ENCODE assay signal across 9 mouse cellular contexts in genomic region chr2:59484438-59484837, GRCm38 (mm10). TPM values are rescaled to one million over a fixed set of nuclear protein-coding genes. Genes with fewer than 3 reads are reported as not detected.
DNase-seq lines count a peak whose midpoint lies in the region; ATAC-seq and TF ChIP-seq lines count a peak whose summit lies in the region.
"Had no signal": no experiment of that assay in that cellular context is flagged by ENCODE, and none has a peak within 500 bp of the region (broad histone marks: within the 10 kb centered on the region; RNA-seq: fewer than 3 reads in every experiment).

TSS of gene Dapl1 (plus strand) at chr2:59484653.

- no peak for TF ChIP-seq CTCF in hindbrain, postnatal 0 days (IDR thresholded peaks at IDR 0.05; ENCODE audit: low read depth)

- ATAC-seq in forebrain, embryonic 14.5 days, result 0 out of 2 replicates have a peak, but pooled peaks have one; percentile 18
- ATAC-seq in forebrain, embryonic 16.5 days, result no peak
- ATAC-seq in hindbrain, postnatal 0 days, result peak; percentile 76
- peak; percentile 21; the same call in 1 of the 2 replicates for ATAC-seq in stomach, embryonic 16.5 days (ENCODE audit: insufficient read depth, low FRiP score)

- no peaks in the 10 kb centered on the region for H3K36me3 ChIP-seq in forebrain, embryonic 14.5 days (ENCODE audit: control insufficient read depth, insufficient read depth, low read length)
- H3K36me3 ChIP-seq in forebrain, embryonic 16.5 days (ENCODE audit: control insufficient read depth, insufficient read depth), result no peaks in the 10 kb centered on the region
- H3K36me3 ChIP-seq in hindbrain, postnatal 0 days (ENCODE audit: insufficient read depth, low read length), result no peaks in the 10 kb centered on the region
- no peaks in the 10 kb centered on the region for H3K36me3 ChIP-seq in stomach, embryonic 16.5 days (ENCODE audit: control insufficient read depth, insufficient read depth, low read length)

- WGBS in forebrain, embryonic 14.5 days, result 55% methylated on average over 9 of the region's 9 CpGs
- 50% methylated on average over 9 of the region's 9 CpGs for WGBS in forebrain, embryonic 16.5 days
- 41% methylated on average over 9 of the region's 9 CpGs for WGBS in hindbrain, postnatal 0 days
- 64% methylated on average over 9 of the region's 9 CpGs for WGBS in stomach, embryonic 16.5 days

- no peaks in the 10 kb centered on the region for H3K27me3 ChIP-seq in forebrain, embryonic 14.5 days (replicated peaks; ENCODE audit: control insufficient read depth, insufficient read depth, low read length)
- H3K27me3 ChIP-seq in forebrain, embryonic 16.5 days (replicated peaks; ENCODE audit: control insufficient read depth, insufficient read depth, low read length), result no peaks in the 10 kb centered on the region
- H3K27me3 ChIP-seq in hindbrain, postnatal 0 days (ENCODE audit: insufficient read depth, low read length), result no peaks in the 10 kb centered on the region
- no peaks in the 10 kb centered on the region for H3K27me3 ChIP-seq in stomach, embryonic 16.5 days (ENCODE audit: control insufficient read depth, insufficient read depth, low read length)
- H3K27me3 ChIP-seq: CH12.LX had no signal

- H3K4me2 ChIP-seq in forebrain, embryonic 14.5 days (ENCODE audit: low read length), result no peak within 1 kb of the TSS
- no peak within 1 kb of the TSS for H3K4me2 ChIP-seq in forebrain, embryonic 16.5 days (ENCODE audit: low read length)
- H3K4me2 ChIP-seq in hindbrain, postnatal 0 days (ENCODE audit: low read depth, low read length), result no peak within 1 kb of the TSS
- H3K4me2 ChIP-seq in stomach, embryonic 16.5 days (ENCODE audit: low read depth, low read length), result peak within 1 kb of the TSS; percentile 27; the same call in 1 of the 2 replicates

- H3K9ac ChIP-seq in forebrain, embryonic 14.5 days (ENCODE audit: low read length), result no peak within 1 kb of the TSS
- H3K9ac ChIP-seq in forebrain, embryonic 16.5 days (replicated peaks; ENCODE audit: low read depth, low read length), result no peak within 1 kb of the TSS
- no peak within 1 kb of the TSS for H3K9ac ChIP-seq in hindbrain, postnatal 0 days (replicated peaks; ENCODE audit: low read length)
- H3K9ac ChIP-seq in stomach, embryonic 16.5 days (ENCODE audit: low read length), result peak within 1 kb of the TSS; percentile 36

- intact Hi-C loops in gastrocnemius, postnatal 36 days (cut with DNase I), result no loop called here

- no peak within 1 kb of the TSS for H3K27ac ChIP-seq in forebrain, embryonic 14.5 days (ENCODE audit: low read depth, low read length)
- no peak within 1 kb of the TSS for H3K27ac ChIP-seq in forebrain, embryonic 16.5 days (ENCODE audit: low read length)
- H3K27ac ChIP-seq in hindbrain, postnatal 0 days, result no peak within 1 kb of the TSS
- peak within 1 kb of the TSS; percentile 88 for H3K27ac ChIP-seq in stomach, embryonic 16.5 days (ENCODE audit: low read length)

- DNase-seq in forebrain, embryonic 14.5 days (ENCODE audit: low spot score), result peak; percentile 67
- DNase-seq in spleen, postnatal 36 days (ENCODE audit: low spot score in 2 of 2), result peak; percentile 15 to 19
- no peak for DNase-seq in spleen, adult 18-20 months
- DNase-seq in hindbrain, postnatal 0 days (ENCODE audit: low spot score), result peak; percentile 83
- no peak for DNase-seq in right cerebral cortex, postnatal 4 days
- DNase-seq in gastrocnemius, postnatal 36 days, result no peak

- no peak within 1 kb of the TSS for H3K4me3 ChIP-seq in forebrain, embryonic 14.5 days (ENCODE audit: low read depth, low read length)
- no peak within 1 kb of the TSS for H3K4me3 ChIP-seq in forebrain, embryonic 16.5 days (replicated peaks; ENCODE audit: low read length)
- no peak within 1 kb of the TSS for H3K4me3 ChIP-seq in hindbrain, postnatal 0 days (ENCODE audit: low read length)
- H3K4me3 ChIP-seq in stomach, embryonic 16.5 days (replicated peaks; ENCODE audit: low read length), result peak within 1 kb of the TSS; percentile 31

- H3K9me3 ChIP-seq in forebrain, embryonic 14.5 days (replicated peaks; ENCODE audit: control insufficient read depth, low read length), result no peaks in the 10 kb centered on the region
- H3K9me3 ChIP-seq in forebrain, embryonic 16.5 days (ENCODE audit: control insufficient read depth, low read length), result no peaks in the 10 kb centered on the region
- H3K9me3 ChIP-seq in hindbrain, postnatal 0 days (ENCODE audit: low read length), result no peaks in the 10 kb centered on the region
- no peaks in the 10 kb centered on the region for H3K9me3 ChIP-seq in stomach, embryonic 16.5 days (replicated peaks; ENCODE audit: control insufficient read depth, low read length)

- no peaks in the 10 kb centered on the region for H3K4me1 ChIP-seq in forebrain, embryonic 14.5 days (ENCODE audit: control insufficient read depth, insufficient read depth, low read length)
- peaks cover 5% of the 10 kb centered on the region for H3K4me1 ChIP-seq in forebrain, embryonic 16.5 days (replicated peaks; ENCODE audit: control insufficient read depth, insufficient read depth, low read length)
- H3K4me1 ChIP-seq in hindbrain, postnatal 0 days (ENCODE audit: insufficient read depth, low read length), result 0 out of 2 replicates have a peak, but pooled peaks cover 8% of the 10 kb centered on the region
- H3K4me1 ChIP-seq in stomach, embryonic 16.5 days (ENCODE audit: control insufficient read depth, insufficient read depth, low read length), result no peaks in the 10 kb centered on the region

RNA-seq across cellular contexts. Expression of gene Dapl1, which starts in this region (rescaled TPM):
- polyA plus RNA-seq in forebrain, embryonic 14.5 days (2014; fragmentation: Nextera tagmentation; extraction: Ambion mirVana), result 0.66 and 1.3 TPM in 2 replicates
- polyA plus RNA-seq in forebrain, embryonic 16.5 days (2015; fragmentation: Nextera tagmentation; extraction: Ambion mirVana), result 0.47 TPM in 1 of 2 replicates, not detected in the other
- total RNA-seq in hindbrain, postnatal 0 days (2014; rRNA removed), result 6.8 TPM in 1 of 2 replicates, not detected in the other
- polyA plus RNA-seq in hindbrain, postnatal 0 days (2015; fragmentation: Nextera tagmentation; extraction: Ambion mirVana), result 5.6 and 5.9 TPM in 2 replicates
- polyA plus RNA-seq in stomach, embryonic 16.5 days (2015; fragmentation: Nextera tagmentation; extraction: Ambion mirVana), result 85.4 and 111 TPM in 2 replicates
- total RNA-seq in gastrocnemius, postnatal 36 days (2021), result not detected
- total RNA-seq: CH12.LX had no signal

Comparison
In these comparisons a context has a peak if more than half of its experiments do, and no peak if none do; other contexts are left out.
1. RNA of gene Dapl1 (polyA plus RNA-seq): 85.4 to 111 TPM in stomach, embryonic 16.5 days; 5.6 to 5.9 TPM in hindbrain, postnatal 0 days, 0.66 to 1.3 TPM in forebrain, embryonic 14.5 days and 0.47 TPM in forebrain, embryonic 16.5 days; every median in the first group is over 10 times any median in the second.
2. DNase-seq: peak in forebrain, embryonic 14.5 days (single experiment), spleen, postnatal 36 days (2 of 2) and hindbrain, postnatal 0 days (single experiment); none in spleen, adult 18-20 months (0 of 2), right cerebral cortex, postnatal 4 days (single experiment) and gastrocnemius, postnatal 36 days (0 of 2).